Mouse (Mus musculus): ENCODE measurements around the gene Cox8b. TPM values are rescaled to one million over a fixed set of nuclear protein-coding genes. Genes with fewer than 3 reads are reported as not detected.

Cox8b gene
- total and polyA plus RNA-seq, 3 experiments, result not detected

GRCm38 (mm10) chr7:140855860-140856784 is 44.1 kb downstream of the Cox8b start, which contains the start of gene Gm45785 (continued):
- peak; percentile 70 for TF ChIP-seq NELFE (IDR thresholded peaks at IDR 0.05; ENCODE audit: low read depth, low read length)
- no peak for TF ChIP-seq ZC3H11A (IDR thresholded peaks at IDR 0.05; ENCODE audit: low read depth, low read length)
- no peak for TF ChIP-seq CHD2 (IDR thresholded peaks at IDR 0.05; ENCODE audit: low read length)
- TF ChIP-seq KAT2A (conservative IDR thresholded peaks at IDR 0.05; ENCODE audit: low read depth, low read length), result peak; percentile 72; the same call in 1 of the 2 replicates
- peak; percentile 99 for TF ChIP-seq SIN3A (IDR thresholded peaks at IDR 0.05; ENCODE audit: low read length)

- DNase-seq (ENCODE audit: low read depth, low spot score), result no peak
- Histone ChIP-seq H3K36me3 (ENCODE audit: control insufficient read depth in 1 of 2, insufficient read depth in 2 of 2, low read length in 2 of 2) (peaks cover 0 to 8% of the 10 kb centered on the region in 2 experiments; a peak in 2 of 4 replicates), H3K27me3 (ENCODE audit: control insufficient read depth in 1 of 2, insufficient read depth in 2 of 2, low read length in 2 of 2) (no peaks in the 10 kb centered on the region), H3K4me3 (ENCODE audit: control insufficient read depth in 1 of 2, insufficient read depth in 1 of 2, low read depth in 2 of 2, low read length in 2 of 2) (peak overlapping the region; percentile 84 to 91), H3K9ac (ENCODE audit: control insufficient read depth, low read depth, low read length, poor library complexity, severe bottlenecking) (peak overlapping the region; percentile 75), H3K4me1 (ENCODE audit: control insufficient read depth in 1 of 2, insufficient read depth in 2 of 2, low read length in 2 of 2) (peaks cover 3 to 19% of the 10 kb centered on the region in 2 experiments; a peak in 3 of 4 replicates), H3K27ac (ENCODE audit: control insufficient read depth, low read depth, low read length) (peak overlapping the region; percentile 61), H3K9me3 (replicated peaks; ENCODE audit: insufficient read depth, low read length) (no peaks in the 10 kb centered on the region), H3K79me2 (ENCODE audit: control insufficient read depth, insufficient read depth, low read length, poor library complexity) (peaks cover 37% of the 10 kb centered on the region)
- TF ChIP-seq MXI1 (IDR thresholded peaks at IDR 0.05; ENCODE audit: low read depth, low read length) (no peak), BHLHE40 (IDR thresholded peaks at IDR 0.05; ENCODE audit: borderline replicate concordance, low read depth, low read length) (no peak), MYB (IDR thresholded peaks at IDR 0.05; ENCODE audit: low read depth, low read length) (no peak), POLR2A (IDR thresholded peaks at IDR 0.05; ENCODE audit: control insufficient read depth in 1 of 2, insufficient read depth in 1 of 2, low read depth in 1 of 2, low read length in 2 of 2, poor library complexity in 1 of 2) (no peak), ELF1 (IDR thresholded peaks at IDR 0.05; ENCODE audit: low read depth, low read length) (no peak), MAFK (IDR thresholded peaks at IDR 0.05; ENCODE audit: borderline replicate concordance, low read depth, low read length) (no peak), ZC3H11A (IDR thresholded peaks at IDR 0.05; ENCODE audit: low read depth, low read length) (no peak), NRF1 (IDR thresholded peaks at IDR 0.05; ENCODE audit: insufficient read depth, low read depth, low read length, poor library complexity, severe bottlenecking) (no peak)
These were observed 45.1 kb downstream of the Cox8b start for GRCm38 (mm10) chr7:140855181-140855580.

GRCm38 (mm10) chr7:140854483-140854882 is 45.8 kb downstream of the Cox8b start:
- no peak for TF ChIP-seq EP300 (IDR thresholded peaks at IDR 0.05; ENCODE audit: low read depth in 1 of 2, low read length in 2 of 2)
- TF ChIP-seq ELF1 (IDR thresholded peaks at IDR 0.05; ENCODE audit: low read depth, low read length), result no peak
- TF ChIP-seq CTCF (IDR thresholded peaks at IDR 0.05 in 2 of 3, conservative IDR thresholded peaks at IDR 0.05 in 1 of 3; ENCODE audit: control insufficient read depth in 1 of 3, insufficient read depth in 1 of 3, low read depth in 2 of 3, low read length in 3 of 3, poor library complexity in 1 of 3, severe bottlenecking in 1 of 3), result no peak
- Histone ChIP-seq H3K27ac (ENCODE audit: control insufficient read depth, low read depth, low read length) (no peak overlapping the region), H3K36me3 (ENCODE audit: control insufficient read depth in 1 of 2, insufficient read depth in 2 of 2, low read length in 2 of 2) (peaks cover 0 to 8% of the 10 kb centered on the region in 2 experiments; a peak in 2 of 4 replicates)

More at GRCm38 (mm10) chr7:140854483-140854882, 45.8 kb downstream of the Cox8b start:
- no peaks in the 10 kb centered on the region for H3K9me3 ChIP-seq (replicated peaks; ENCODE audit: insufficient read depth, low read length)
- no peak overlapping the region for H3K9ac ChIP-seq (ENCODE audit: control insufficient read depth, low read depth, low read length, poor library complexity, severe bottlenecking)
- peaks cover 37% of the 10 kb centered on the region for H3K79me2 ChIP-seq (ENCODE audit: control insufficient read depth, insufficient read depth, low read length, poor library complexity)
- DNase-seq (ENCODE audit: low read depth, low spot score), result no peak
- peaks cover 3 to 19% of the 10 kb centered on the region in 2 experiments; a peak in 3 of 4 replicates for H3K4me1 ChIP-seq (ENCODE audit: control insufficient read depth in 1 of 2, insufficient read depth in 2 of 2, low read length in 2 of 2)
- no peaks in the 10 kb centered on the region for H3K27me3 ChIP-seq (ENCODE audit: control insufficient read depth in 1 of 2, insufficient read depth in 2 of 2, low read length in 2 of 2)
- H3K4me3 ChIP-seq (ENCODE audit: control insufficient read depth in 1 of 2, insufficient read depth in 1 of 2, low read depth in 2 of 2, low read length in 2 of 2), result no peak overlapping the region
